Mouse (Mus musculus): ENCODE data around the gene Eif2b1. TPM values are rescaled to one million over a fixed set of nuclear protein-coding genes. Genes with fewer than 3 reads are reported as not detected.
"Not testable (repeated sequence)": the region's sequence is repeated elsewhere in the genome, so short reads cannot be mapped to it uniquely, and the experiment has no call there.

Gene Eif2b1
- polyA plus RNA-seq, 1 experiment from 2014 or later = 69.8 TPM

- H3K27ac ChIP-seq = no peak overlapping the region
- peak; percentile 92 for ATAC-seq (ENCODE audit: low read depth)
Measured at GRCm38 (mm10) chr5:124598224-124599174, 19.6 kb upstream of the Eif2b1 start.

GRCm38 (mm10) chr5:124592768-124593167, 13.8 kb upstream of the Eif2b1 start:
- Histone ChIP-seq H3K4me1 (replicated peaks) (no peaks in the 10 kb centered on the region), H3K9ac (no peak overlapping the region), H3K36me3 (peaks cover 74% of the 10 kb centered on the region), H3K27ac (no peak overlapping the region), H3K9me3 (replicated peaks) (no peaks in the 10 kb centered on the region), H3K4me3 (replicated peaks) (no peak overlapping the region), H3K27me3 (no peaks in the 10 kb centered on the region), H3K4me2 (no peak overlapping the region)
- no peak for DNase-seq
- no peak for ATAC-seq (ENCODE audit: low read depth)
- 88% methylated on average over 3 of the region's 3 CpGs for WGBS (ENCODE audit: insufficient replicate concordance)

More at GRCm38 (mm10) chr5:124598224-124599174, 19.6 kb upstream of the Eif2b1 start:
- Histone ChIP-seq H3K4me1 (replicated peaks) (peaks cover 15% of the 10 kb centered on the region), H3K36me3 (peaks cover 32% of the 10 kb centered on the region), H3K9ac (peak overlapping the region; percentile 53), H3K4me3 (replicated peaks) (peak overlapping the region; percentile 68), H3K9me3 (replicated peaks) (no peaks in the 10 kb centered on the region), H3K27me3 (no peaks in the 10 kb centered on the region), H3K4me2 (peak overlapping the region; percentile 72)
- 10% methylated on average over 30 of the region's 30 CpGs for WGBS (ENCODE audit: insufficient replicate concordance)
- peak; percentile 80 for DNase-seq

GRCm38 (mm10) chr5:124582515-124582914, 3.6 kb upstream of the Eif2b1 start:
- no peak overlapping the region for H3K4me2 ChIP-seq
- DNase-seq = no peak
- no peaks in the 10 kb centered on the region for H3K27me3 ChIP-seq
- no peak overlapping the region for H3K9ac ChIP-seq
- no peaks in the 10 kb centered on the region for H3K9me3 ChIP-seq (replicated peaks)
- no peak overlapping the region for H3K27ac ChIP-seq
- WGBS (ENCODE audit: insufficient replicate concordance) = 57% methylated on average over 5 of the region's 5 CpGs
- peaks cover 33% of the 10 kb centered on the region for H3K4me1 ChIP-seq (replicated peaks)
- peaks cover 34% of the 10 kb centered on the region for H3K36me3 ChIP-seq
- no peak for ATAC-seq (ENCODE audit: low read depth)
- H3K4me3 ChIP-seq (replicated peaks) = no peak overlapping the region

- WGBS (ENCODE audit: insufficient replicate concordance) = 84% methylated on average over 7 of the region's 7 CpGs
- no peak overlapping the region for H3K4me2 ChIP-seq
- H3K4me1 ChIP-seq (replicated peaks) = peaks cover 26% of the 10 kb centered on the region
- no peak overlapping the region for H3K9ac ChIP-seq
- H3K36me3 ChIP-seq = peaks cover 74% of the 10 kb centered on the region
- ATAC-seq (ENCODE audit: low read depth) (no peak), DNase-seq (no peak)
- H3K4me3 ChIP-seq (replicated peaks) = no peak overlapping the region
- H3K9me3 ChIP-seq (replicated peaks) = no peaks in the 10 kb centered on the region
- no peak overlapping the region for H3K27ac ChIP-seq
- H3K27me3 ChIP-seq = no peaks in the 10 kb centered on the region
Measured at GRCm38 (mm10) chr5:124575467-124575866, 3.5 kb downstream of the Eif2b1 start.

GRCm38 (mm10) chr5:124571068-124571467, 7.9 kb downstream of the Eif2b1 start:
- Histone ChIP-seq H3K27ac (no peak overlapping the region), H3K9me3 (replicated peaks) (no peaks in the 10 kb centered on the region), H3K4me3 (replicated peaks) (no peak overlapping the region), H3K36me3 (peaks cover 99% of the 10 kb centered on the region), H3K4me2 (no peak overlapping the region), H3K4me1 (replicated peaks) (no peaks in the 10 kb centered on the region), H3K27me3 (no peaks in the 10 kb centered on the region), H3K9ac (no peak overlapping the region)
- no peak for ATAC-seq (ENCODE audit: low read depth)
- WGBS (ENCODE audit: insufficient replicate concordance) = 79% methylated on average over 12 of the region's 12 CpGs
- DNase-seq = no peak

GRCm38 (mm10) chr5:124555145-124555544, 23.8 kb downstream of the Eif2b1 start:
- Histone ChIP-seq H3K9ac (no peak overlapping the region), H3K4me3 (replicated peaks) (no peak overlapping the region), H3K36me3 (peaks cover 62% of the 10 kb centered on the region), H3K4me2 (no peak overlapping the region), H3K4me1 (replicated peaks) (peaks cover 22% of the 10 kb centered on the region), H3K27me3 (no peaks in the 10 kb centered on the region), H3K9me3 (replicated peaks) (no peaks in the 10 kb centered on the region), H3K27ac (no peak overlapping the region)
- DNase-seq (no peak), ATAC-seq (ENCODE audit: low read depth) (no peak)
- 81% methylated on average over 1 of the region's 1 CpGs for WGBS (ENCODE audit: insufficient replicate concordance)

GRCm38 (mm10) chr5:124553607-124554006, 25.3 kb downstream of the Eif2b1 start:
- 57% methylated on average over 6 of the region's 6 CpGs for WGBS (ENCODE audit: insufficient replicate concordance)
- Histone ChIP-seq H3K36me3 (peaks cover 50% of the 10 kb centered on the region), H3K9ac (peak overlapping the region; percentile 87)

GRCm38 (mm10) chr5:124552558-124553307, 26.2 kb downstream of the Eif2b1 start, which contains the start of gene Ddx55:
Ddx55 (plus strand) TSS chr5:124552864.
- peak within 1 kb of the TSS; percentile 87 for H3K9ac ChIP-seq
- H3K36me3 ChIP-seq = peaks cover 50% of the 10 kb centered on the region
- DNase-seq (peak; percentile 85), ATAC-seq (ENCODE audit: low read depth) (peak; percentile 88)
- H3K4me3 ChIP-seq (replicated peaks) = peak within 1 kb of the TSS; percentile 94
- H3K27me3 ChIP-seq = no peaks in the 10 kb centered on the region
- peaks cover 22% of the 10 kb centered on the region for H3K4me1 ChIP-seq (replicated peaks)
- H3K27ac ChIP-seq = peak within 1 kb of the TSS; percentile 85
- under 1% methylated on average over 66 of the region's 66 CpGs for WGBS (ENCODE audit: insufficient replicate concordance)
- peak within 1 kb of the TSS; percentile 87 for H3K4me2 ChIP-seq
- no peaks in the 10 kb centered on the region for H3K9me3 ChIP-seq (replicated peaks)

More at GRCm38 (mm10) chr5:124553607-124554006, 25.3 kb downstream of the Eif2b1 start:
- H3K27me3 ChIP-seq = no peaks in the 10 kb centered on the region
- peak overlapping the region; percentile 87 for H3K4me2 ChIP-seq
- peaks cover 22% of the 10 kb centered on the region for H3K4me1 ChIP-seq (replicated peaks)
- no peak overlapping the region for H3K27ac ChIP-seq
- peak overlapping the region; percentile 94 for H3K4me3 ChIP-seq (replicated peaks)
- DNase-seq (no peak), ATAC-seq (ENCODE audit: low read depth) (no peak)
- H3K9me3 ChIP-seq (replicated peaks) = no peaks in the 10 kb centered on the region

GRCm38 (mm10) chr5:124552094-124552472, 26.8 kb downstream of the Eif2b1 start:
- 8% methylated on average over 9 of the region's 9 CpGs for WGBS (ENCODE audit: insufficient replicate concordance)
- H3K27ac ChIP-seq = peak overlapping the region; percentile 85

GRCm38 (mm10) chr5:124551349-124552093, 27.4 kb downstream of the Eif2b1 start:
- Histone ChIP-seq H3K4me1 (replicated peaks) (peaks cover 22% of the 10 kb centered on the region), H3K9ac (peak overlapping the region; percentile 87), H3K4me2 (peak overlapping the region; percentile 87), H3K36me3 (peaks cover 52% of the 10 kb centered on the region), H3K4me3 (replicated peaks) (peak overlapping the region; percentile 94), H3K27ac (peak overlapping the region; percentile 85)
- WGBS (ENCODE audit: insufficient replicate concordance) = 30% methylated on average over 5 of the region's 5 CpGs
- not testable (repeated sequence) for H3K27me3 ChIP-seq; H3K9me3 ChIP-seq (replicated peaks); ATAC-seq (ENCODE audit: low read depth); DNase-seq

More at GRCm38 (mm10) chr5:124552094-124552472, 26.8 kb downstream of the Eif2b1 start:
- peak overlapping the region; percentile 87 for H3K9ac ChIP-seq
- H3K9me3 ChIP-seq (replicated peaks) = no peaks in the 10 kb centered on the region
- H3K4me2 ChIP-seq = peak overlapping the region; percentile 87
- no peaks in the 10 kb centered on the region for H3K27me3 ChIP-seq
- ATAC-seq (ENCODE audit: low read depth) (peak; percentile 4; the same call in 1 of the 2 replicates), DNase-seq (no peak)
- peaks cover 52% of the 10 kb centered on the region for H3K36me3 ChIP-seq
- peaks cover 22% of the 10 kb centered on the region for H3K4me1 ChIP-seq (replicated peaks)
- peak overlapping the region; percentile 94 for H3K4me3 ChIP-seq (replicated peaks)

All from liver, embryonic 13.5 days (tissue).